Mouse (Mus musculus) embryonic fibroblast, embryonic 13.5 days (primary cell): Measurements from ENCODE around the gene Mpig6b. TPM values are rescaled to one million over a fixed set of nuclear protein-coding genes. Genes with fewer than 3 reads are reported as not detected.

ENCODE experiments used
- H3K27ac ChIP-seq: 2 replicates; pipeline ENCODE4 v1.5.1; 2012; ENCODE audit warnings: low read length, control low read depth, inconsistent platforms; ENCODE audit not compliant: insufficient read depth
- H3K4me1 ChIP-seq: 2 replicates; pipeline ENCODE4 v1.6.1; 2011; ENCODE audit warnings: low read length; ENCODE audit not compliant: control insufficient read depth, insufficient read depth
- H3K4me3 ChIP-seq: 2 replicates; pipeline ENCODE4 v1.5.1; 2011; ENCODE audit warnings: mild to moderate bottlenecking, control low read depth, low read length; ENCODE audit not compliant: insufficient read depth
- CTCF ChIP-seq: IDR thresholded peaks from 2 replicates; pipeline ENCODE4 v1.5.1; 2011; ENCODE audit warnings: mild to moderate bottlenecking, control low read depth, low read length, moderate library complexity, borderline replicate concordance; ENCODE audit not compliant: insufficient read depth
- POLR2A ChIP-seq: IDR thresholded peaks from 2 replicates; pipeline ENCODE4 v1.6.1; 2011; ENCODE audit warnings: low read depth, mild to moderate bottlenecking, control low read depth, low read length, moderate library complexity
- polyA plus RNA-seq: library from polyadenylated mRNA; stranded (reverse); fragments of >200 nt; gene quantifications from 2 replicates; pipeline ENCODE4 v1.2.4, GENCODE M21; 2011; ENCODE audit warnings: low read depth; ENCODE audit not compliant: missing spikeins, insufficient read length

Mpig6b gene
- polyA plus RNA-seq, 1 experiment, result not detected

DNA sequence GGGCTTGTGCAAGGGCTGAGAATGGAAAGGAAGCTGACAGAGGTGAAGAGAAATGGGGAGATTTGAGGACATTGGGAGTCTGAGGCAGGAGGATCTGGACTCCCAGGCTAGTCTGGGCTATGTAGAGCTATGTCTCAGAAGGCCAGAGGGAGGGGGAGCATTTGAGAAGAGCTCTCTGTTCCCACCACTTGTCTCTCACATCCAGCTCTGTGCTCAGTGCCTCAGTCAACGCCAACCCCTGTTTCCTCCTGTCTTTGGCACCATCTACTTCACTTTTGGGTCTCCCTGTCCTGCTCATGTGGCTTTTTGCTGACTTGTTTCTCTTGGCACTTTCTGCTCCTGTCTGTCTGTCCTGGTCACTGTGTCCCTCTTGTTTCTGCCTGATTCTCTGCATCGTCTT lies 11.3 kb upstream of the Mpig6b start:
- TF ChIP-seq POLR2A (no peak), CTCF (no peak)
- Histone ChIP-seq H3K4me1 (no peaks in the 10 kb centered on the region), H3K4me3 (no peak overlapping the region), H3K27ac (no peak overlapping the region)

DNA sequence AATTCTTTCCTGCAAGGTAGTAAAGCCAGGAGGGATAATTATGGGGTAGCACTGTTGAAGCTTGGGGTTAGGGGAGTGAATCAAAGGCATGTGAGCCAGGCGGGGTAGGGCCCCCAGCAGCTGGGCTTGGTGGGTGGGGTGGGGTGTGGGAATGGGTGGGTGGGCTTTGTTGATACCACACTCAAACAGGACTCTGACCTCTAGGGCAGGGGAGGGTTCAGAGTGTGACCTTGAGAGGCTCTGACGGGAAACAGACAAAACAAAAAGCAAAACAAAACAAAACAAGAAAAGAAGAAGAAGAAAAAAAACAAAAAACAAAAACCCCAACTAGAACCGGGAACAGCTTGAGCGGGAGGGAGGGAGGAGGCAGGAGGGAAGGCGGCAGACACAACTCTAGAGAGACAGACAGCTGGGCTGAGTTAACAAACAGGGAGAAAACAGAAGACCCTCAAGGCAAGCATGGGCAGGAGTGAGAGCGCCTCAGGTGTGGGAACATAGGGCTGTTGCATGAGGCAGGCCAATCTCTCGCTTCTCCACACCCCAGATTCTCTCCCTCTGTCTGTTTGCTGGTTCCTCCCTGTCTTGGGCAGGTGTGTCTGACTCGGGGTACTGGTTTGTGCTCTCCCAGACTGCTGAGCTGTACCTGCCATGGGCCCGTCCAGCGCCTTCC lies 10.7 kb upstream of the Mpig6b start, which contains the start of gene Ly6g6e:
TSS of gene Ly6g6e (plus strand) at position 396 of the 670 bp plus-strand sequence.
- H3K4me1 ChIP-seq, result no peaks in the 10 kb centered on the region
- TF ChIP-seq CTCF (no peak), POLR2A (no peak)
- no peak within 1 kb of the TSS for H3K27ac ChIP-seq
- no peak within 1 kb of the TSS for H3K4me3 ChIP-seq

DNA sequence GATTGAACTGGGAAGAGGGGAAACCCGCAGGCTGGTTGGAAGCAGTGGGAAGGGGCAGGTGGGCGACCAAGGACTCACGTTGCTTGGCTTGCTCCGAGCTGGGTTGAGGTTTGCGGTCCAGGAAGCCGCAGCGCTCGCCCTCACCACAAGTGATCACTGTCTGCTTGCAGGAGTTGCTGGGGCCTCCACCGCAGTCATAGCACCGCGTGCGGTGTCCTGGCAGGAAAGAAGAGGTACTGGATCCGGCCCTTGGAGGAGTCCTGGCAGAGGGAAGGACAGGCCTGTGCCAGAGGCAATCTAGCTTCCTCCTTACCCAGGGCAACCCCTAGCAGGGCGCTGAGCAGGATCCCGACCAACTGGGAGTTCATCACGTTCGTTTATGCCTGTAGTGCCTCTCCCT lies 8.1 kb upstream of the Mpig6b start:
- Histone ChIP-seq H3K4me3 (no peak overlapping the region), H3K27ac (no peak overlapping the region), H3K4me1 (no peaks in the 10 kb centered on the region)
- TF ChIP-seq POLR2A (no peak), CTCF (no peak)

DNA sequence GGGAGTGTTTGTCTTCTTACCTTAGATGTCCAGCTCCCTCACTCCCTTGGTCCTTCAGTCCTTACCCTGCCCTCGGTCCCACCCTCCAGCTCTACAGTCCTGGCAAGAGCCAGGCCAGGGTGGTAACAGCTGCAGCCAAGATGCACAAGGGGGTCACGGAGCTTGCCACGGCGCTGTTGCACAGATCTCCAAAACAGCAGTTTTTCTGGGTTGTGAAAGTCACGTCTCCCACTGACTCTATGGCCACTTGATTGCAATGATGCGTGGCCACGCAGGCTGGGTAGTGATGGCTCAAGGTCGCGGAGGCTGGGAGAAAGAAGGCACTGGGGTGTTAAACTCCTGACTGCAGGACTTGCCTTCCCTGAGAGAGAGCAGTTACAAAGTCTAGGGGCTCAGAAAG lies 5.5 kb upstream of the Mpig6b start:
- no peak overlapping the region for H3K4me3 ChIP-seq
- H3K4me1 ChIP-seq, result no peaks in the 10 kb centered on the region
- no peak for TF ChIP-seq POLR2A
- no peak for TF ChIP-seq CTCF
- no peak overlapping the region for H3K27ac ChIP-seq

DNA sequence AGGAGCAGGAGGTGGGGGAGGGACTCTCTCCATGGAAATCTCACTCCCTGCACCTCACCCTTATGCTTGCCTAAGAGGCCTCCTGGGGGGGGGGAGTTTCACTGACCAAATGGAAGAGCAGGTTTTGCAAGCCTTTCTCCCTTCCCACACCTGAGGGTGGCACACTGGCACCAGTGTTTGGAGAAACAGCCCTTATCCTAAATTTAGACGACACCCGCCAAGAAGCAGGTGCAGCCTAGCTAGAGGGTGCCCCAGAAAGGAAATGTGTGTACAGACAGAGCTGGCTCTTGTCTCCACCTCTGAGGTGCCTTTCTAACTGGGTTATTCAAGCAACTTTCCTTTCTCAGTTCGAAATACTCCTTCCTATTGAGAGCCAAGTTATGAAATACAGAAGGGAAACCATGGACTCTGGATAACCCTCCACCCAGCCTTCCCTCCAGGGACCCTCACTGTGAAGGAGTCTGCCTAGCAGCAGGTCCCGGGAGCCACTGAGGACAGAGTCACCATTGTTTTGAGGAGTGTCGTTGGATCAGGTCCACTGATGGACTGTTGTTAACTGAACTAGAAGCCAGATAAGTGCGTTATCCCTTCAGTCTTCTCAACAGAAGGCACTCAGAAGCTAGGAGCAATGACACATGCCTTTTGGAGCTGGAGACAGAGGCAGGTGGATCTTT lies 4.7 kb upstream of the Mpig6b start:
- Histone ChIP-seq H3K4me1 (no peaks in the 10 kb centered on the region), H3K27ac (no peak overlapping the region), H3K4me3 (no peak overlapping the region)
- TF ChIP-seq CTCF (no peak), POLR2A (no peak)

DNA sequence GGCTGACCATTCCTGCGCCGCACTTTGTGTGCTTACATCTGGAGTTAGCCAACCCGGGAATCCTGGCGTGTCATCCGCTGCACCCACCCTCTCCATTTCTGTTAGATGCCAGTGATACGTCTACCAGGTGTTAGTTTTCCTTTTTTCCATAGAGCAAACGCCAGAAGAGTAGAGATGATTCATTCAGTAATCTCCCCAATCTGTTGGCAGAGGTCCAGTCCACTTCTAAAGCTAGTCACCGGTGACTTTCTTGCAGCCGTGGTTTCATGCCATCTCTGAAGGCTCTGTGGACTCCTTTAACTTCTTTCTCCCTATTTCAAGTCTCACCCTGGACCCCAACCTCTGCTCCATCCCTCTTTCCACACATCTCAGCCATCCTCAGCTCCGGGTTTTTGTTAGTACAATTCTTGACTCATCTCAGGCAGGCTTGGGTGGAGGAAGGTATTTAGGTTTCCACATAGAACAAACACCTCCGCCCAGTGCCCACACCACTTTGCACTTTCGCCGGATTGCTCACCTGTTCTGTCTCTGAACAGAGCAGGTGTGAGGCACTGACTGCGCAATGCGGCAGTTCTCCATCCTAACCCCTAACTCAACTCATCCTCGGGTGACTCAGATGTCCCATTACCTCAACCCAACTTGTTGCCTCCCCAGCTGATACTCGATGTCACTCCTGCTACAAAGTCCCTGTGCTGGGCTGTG lies 2.4 kb upstream of the Mpig6b start:
- Histone ChIP-seq H3K27ac (no peak overlapping the region), H3K4me1 (no peaks in the 10 kb centered on the region), H3K4me3 (no peak overlapping the region)
- TF ChIP-seq POLR2A (no peak), CTCF (no peak)

DNA sequence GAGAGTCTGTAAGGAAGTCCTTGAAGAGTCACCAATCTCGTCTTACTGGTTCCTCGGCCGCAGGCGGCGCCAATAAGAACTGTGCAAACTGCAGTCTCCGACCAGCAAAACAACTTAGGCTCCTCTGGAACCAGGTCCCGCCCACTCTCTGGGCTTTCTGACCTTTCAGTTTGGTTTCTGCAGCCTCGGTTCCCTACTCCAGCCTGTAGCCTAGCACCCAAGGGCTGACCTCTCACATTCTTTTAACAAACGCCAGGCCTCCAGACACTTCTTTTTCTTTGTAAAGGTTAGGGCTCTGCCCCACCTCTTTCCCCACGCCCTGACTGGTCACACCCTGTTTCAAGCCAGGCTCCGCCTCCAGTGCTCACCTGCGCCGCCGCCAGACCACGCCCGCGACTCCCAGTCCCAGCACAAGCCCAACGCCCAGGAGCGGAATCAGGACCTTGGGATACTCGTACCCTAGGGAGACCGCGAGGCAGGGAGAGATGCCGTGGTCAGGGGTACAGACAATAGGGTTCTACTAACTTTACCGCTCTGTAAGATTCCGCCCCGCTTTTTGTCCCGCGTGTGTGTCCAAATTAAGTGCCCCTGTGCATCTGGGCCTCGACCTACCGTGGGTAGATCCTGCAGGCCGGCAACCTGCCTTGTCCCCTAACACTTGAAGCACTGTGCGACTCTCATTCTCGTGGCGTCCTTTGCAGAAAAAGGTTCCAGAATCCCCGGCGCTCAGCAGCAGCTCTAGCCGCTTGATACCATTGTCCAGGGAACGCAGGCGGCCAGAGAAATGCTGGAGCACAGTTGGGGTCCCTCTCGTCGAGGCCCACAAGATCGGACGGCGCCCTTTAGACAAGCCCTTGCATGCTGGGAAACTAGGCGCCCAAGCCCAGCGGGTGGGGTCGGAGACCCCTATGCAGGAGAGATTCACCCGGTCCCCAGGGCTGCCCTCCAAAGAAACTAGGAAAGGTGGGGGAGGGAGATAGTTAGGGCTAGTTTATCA lies 735 bp downstream of the Mpig6b start, which contains the start of gene Ly6g6c:
TSS of gene Ly6g6c (plus strand) at position 438 of the 997 bp plus-strand sequence.
- no peak for TF ChIP-seq CTCF
- no peak for TF ChIP-seq POLR2A
- Histone ChIP-seq H3K4me3 (no peak within 1 kb of the TSS), H3K27ac (no peak within 1 kb of the TSS), H3K4me1 (no peaks in the 10 kb centered on the region)

DNA sequence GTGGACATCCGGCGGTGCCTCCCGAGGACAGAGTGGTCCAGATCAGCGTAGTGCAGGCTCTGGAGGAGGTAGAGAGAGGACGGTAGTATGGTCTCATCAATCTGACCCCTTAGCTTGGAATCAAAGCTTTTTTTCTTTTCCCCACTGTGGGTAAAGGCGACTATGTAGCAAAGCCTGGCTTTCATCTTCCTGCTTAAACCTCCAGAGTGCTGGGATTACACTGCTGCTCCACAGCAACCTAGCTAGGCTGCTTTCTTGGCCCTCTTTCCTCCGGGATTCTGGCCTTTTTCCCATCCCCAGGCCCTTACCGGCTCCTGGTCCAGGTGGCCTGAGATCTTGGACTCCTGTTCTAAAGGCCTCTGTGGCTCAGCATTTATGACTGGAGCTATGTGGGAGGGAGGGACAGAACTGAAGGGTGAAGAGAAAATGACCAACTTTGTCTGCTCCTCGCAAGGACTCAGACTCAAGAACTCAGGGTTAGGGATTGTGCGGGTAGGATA lies 1.6 kb downstream of the Mpig6b start:
- no peak for TF ChIP-seq POLR2A
- TF ChIP-seq CTCF, result no peak
- Histone ChIP-seq H3K27ac (no peak overlapping the region), H3K4me3 (no peak overlapping the region), H3K4me1 (no peaks in the 10 kb centered on the region)

DNA sequence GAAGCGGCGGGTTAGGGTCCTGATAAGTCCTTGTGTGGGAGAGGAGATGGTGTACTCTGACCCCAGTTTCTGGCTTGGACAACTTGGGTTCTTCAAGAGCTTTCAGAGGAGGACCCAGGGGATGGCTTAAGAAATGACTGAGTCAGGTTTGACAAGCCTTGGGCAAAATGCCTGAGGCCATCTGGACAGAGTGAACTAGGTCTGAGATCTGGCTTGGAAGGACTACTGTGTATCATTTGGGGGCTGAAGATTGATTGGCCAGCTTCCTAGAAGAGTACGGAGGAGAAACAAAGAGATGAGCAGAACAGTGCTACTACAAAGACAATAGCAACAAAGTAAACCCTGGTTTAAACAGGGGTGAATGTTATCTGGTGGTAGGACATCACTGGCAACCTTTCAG lies 2.5 kb downstream of the Mpig6b start:
- TF ChIP-seq POLR2A (no peak), CTCF (no peak)

More for the DNA sequence above, 2.5 kb downstream of the Mpig6b start:
- no peak overlapping the region for H3K4me3 ChIP-seq
- H3K27ac ChIP-seq, result no peak overlapping the region
- no peaks in the 10 kb centered on the region for H3K4me1 ChIP-seq
